Mouse (Mus musculus) embryo, embryonic 9.5 days (tissue): ENCODE measurements at regions not wholly inside any gene's neighbourhood (a gene's known extent, or its start where the extent isn't known, plus 50 kb on each side); places are given as distances from the start of the nearest gene placed in this dataset.

ENCODE experiments used
- DNase-seq: peaks from one replicate; pipeline ENCODE4 v3.0.0-alpha.2; 2017; ENCODE audit errors: extremely low spot score

DNA sequence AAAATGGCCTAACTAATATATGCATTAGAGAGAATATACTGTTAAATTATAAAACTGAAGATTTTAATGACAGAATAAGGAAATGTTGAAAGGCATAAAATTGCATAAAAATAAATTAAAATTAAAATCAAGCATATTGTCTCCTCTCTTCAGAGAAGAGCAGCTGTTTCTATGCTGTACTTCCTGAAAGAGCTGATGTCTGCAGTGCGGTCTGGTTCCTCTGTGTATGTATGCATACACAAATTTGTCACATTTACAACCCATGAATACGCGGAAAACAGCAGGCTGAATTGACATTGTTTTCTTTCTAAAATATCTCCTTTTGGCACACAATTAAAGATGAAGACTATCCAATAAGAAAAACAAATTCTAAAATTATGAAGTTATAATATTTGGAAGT lies 278.5 kb downstream of the Olfr1505 start:
- DNase-seq: no peak

DNA sequence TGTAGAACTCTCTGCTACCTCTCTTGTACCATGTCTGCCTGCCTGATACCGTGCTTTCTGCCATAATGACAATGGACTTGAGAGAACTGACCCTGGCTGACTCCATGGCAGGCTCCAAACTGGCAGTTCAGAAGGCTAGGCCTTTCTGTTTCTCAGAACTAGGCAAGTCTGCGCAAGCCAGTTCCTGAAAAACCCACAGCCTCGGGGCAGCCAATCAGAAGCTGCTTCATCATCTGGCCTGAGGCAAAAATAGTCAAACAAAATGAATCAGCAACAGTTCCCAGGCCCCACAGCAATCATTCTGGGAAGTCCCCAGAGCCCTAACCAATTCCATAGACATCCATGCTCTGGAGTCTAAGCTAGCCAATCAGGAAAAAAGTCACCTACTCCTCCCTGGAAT lies 284.5 kb downstream of the Olfr1505 start:
- DNase-seq: no peak

DNA sequence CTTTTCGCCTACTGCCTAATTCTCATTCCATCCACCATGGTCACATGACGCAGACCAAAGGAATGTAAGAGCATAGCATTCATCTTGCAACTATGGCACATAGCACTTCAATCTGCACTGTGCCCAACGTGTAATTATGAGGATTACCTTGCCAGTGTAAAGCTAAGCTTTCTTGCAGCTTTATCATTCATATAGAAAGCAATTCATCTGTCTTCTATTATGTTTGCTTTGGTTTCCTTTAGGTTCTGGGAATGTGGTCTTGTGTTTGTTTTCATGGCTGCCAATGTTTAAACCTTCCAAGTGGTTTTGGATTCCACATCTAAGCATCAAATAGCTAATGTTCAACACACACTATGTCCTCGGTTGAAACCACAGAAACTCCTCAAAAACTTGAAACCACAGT lies 307.2 kb downstream of the Olfr1505 start:
- no peak for DNase-seq

GRCm38 (mm10) chr19:14225061-14225696 lies 311.8 kb downstream of the Olfr1505 start:
- no peak for DNase-seq

GRCm38 (mm10) chr19:14225787-14226186 lies 312.5 kb downstream of the Olfr1505 start:
- DNase-seq: no peak

DNA sequence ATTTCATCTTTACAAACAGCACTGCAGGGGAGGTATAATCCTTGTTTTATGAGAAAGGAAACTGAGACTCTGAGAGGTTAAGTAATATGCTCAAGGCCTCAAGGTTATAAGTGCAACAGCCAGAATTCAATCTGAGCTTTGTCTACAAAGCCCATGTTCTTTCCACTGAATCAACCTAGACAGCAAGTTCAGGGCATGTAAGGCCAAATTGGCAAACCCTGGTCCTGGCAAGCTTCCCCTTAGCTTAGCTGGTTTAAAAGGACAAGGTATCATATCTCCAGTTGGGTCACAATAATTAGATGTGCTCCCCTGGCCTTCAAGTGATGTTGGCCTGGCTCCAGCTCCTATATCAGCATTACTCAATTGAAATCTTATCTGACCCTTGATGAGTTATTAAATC lies 313.2 kb downstream of the Olfr1505 start:
- DNase-seq: no peak

DNA sequence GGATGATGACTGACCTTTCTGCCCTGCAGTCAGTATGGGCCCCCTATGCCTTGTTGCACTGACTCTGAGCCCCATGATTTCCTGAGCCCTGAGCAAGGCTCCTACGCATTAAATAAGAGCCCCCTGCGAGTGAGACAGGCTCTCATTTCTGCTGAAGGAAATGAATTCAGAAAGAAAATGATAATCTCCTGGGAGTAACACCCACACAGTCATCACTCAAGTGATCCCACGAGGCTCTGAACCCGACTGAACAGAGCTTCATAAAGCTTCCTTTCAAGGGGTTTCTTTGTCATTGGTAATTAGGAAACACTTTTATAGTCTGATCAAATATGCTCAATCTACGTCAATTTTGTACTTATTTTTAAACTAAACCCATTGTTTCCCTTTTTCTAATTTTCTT lies 330.2 kb downstream of the Olfr1505 start:
- DNase-seq: no peak

- DNase-seq: no peak
These were observed 333.8 kb downstream of the Olfr1505 start for GRCm38 (mm10) chr19:14246973-14247614.

DNA sequence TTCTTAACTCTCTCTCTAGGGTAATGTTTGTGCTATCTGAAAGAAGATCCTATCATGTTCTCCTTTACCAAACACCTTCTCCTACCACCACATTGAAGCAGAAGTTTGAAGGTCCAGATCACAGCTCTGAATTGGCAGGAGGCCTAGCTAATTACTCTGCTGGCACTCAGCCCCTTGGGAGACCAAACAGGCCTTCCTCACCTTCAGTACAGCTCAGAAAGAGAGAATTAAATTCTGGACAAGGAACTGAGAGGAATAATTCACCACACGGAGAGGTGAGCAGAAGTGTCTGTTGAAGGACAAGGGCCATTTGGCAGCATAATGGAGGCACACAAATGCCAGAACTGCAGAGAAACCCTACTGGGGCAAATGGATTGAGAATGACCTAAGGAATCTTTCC lies 334.6 kb downstream of the Olfr1505 start:
- no peak for DNase-seq

GRCm38 (mm10) chr19:14258621-14259051 lies 339.2 kb downstream of the Tle4 start:
- DNase-seq: peak; percentile 28

- no peak for DNase-seq
These were observed 338.6 kb downstream of the Tle4 start for GRCm38 (mm10) chr19:14259223-14259622.

- DNase-seq: no peak
These were observed 308.5 kb downstream of the Tle4 start for GRCm38 (mm10) chr19:14289331-14289737.

DNA sequence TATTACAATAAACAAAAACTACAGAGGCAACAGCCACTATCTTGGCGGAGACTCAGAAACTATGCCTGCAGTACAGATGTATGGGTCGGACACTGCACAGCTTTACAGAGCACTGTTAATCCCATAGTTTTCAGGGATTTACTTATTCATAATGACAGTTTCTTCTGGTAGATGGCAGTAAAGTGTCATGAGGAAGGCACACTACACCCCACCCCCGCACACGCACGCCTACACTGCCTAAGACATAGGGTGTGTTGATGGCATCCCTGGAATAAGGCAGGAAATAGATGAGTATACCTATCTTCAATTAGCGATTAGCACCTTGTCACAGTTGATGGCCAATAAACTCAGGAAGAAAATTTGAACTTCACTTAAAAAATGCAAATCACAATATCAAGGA lies 306.9 kb downstream of the Tle4 start:
- DNase-seq: no peak

- DNase-seq: no peak
These were observed 304.7 kb downstream of the Tle4 start for GRCm38 (mm10) chr19:14293172-14293571.

DNA sequence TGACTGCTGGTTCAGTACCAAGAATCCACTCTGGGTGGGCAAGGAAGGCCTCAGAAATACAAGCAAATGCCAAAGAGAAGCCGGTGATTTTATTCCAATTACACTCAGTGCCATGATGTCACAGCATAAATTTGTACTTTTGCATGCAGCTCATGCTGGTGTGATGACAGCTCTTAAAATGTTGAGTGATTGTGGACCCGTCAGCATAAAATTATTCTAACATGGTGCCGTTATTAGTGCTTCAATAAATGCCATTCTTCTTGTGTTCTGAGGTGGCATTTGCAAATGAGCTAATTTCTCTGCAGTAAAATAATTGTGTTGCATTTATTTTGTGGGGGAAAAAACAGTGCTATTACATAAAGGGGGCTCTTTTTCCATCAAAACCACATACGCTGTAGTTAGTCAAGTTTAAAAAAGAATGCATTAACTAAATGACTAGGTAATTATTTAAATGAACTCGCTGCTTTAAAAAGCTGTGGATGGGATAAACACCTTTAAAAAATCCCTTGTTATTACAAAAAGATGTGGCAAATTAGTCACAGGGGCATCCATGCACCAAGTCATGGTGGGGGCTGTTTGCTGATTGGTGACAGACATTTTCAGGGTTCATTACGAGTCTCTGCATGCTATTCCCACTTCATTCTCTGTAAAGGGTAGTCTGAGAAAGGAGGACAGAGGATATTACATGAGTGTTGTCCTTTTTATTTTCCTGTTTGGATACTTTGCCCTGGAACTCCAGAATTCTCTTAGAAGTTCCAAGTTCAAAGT lies 296.5 kb downstream of the Tle4 start:
- DNase-seq: no peak

DNA sequence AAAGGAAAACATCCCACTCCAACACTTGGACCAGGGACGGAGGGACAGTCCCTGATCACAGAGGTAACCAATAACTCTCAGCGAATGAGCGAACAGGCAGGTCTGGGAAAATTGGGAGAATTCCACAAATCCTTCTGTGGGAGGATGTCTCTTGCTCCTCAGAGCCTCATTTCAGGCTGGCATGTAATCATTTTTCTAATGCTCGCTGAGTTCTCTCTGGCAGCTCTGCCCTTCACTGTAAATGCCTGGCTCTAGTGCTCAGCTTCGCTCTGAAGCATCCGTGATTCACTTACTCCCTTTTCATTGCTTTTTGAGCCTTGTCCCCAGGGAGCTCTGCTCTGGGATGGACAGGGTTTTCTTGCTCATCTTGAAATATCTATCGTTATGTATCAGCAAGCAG lies 283.6 kb downstream of the Tle4 start:
- no peak for DNase-seq

DNA sequence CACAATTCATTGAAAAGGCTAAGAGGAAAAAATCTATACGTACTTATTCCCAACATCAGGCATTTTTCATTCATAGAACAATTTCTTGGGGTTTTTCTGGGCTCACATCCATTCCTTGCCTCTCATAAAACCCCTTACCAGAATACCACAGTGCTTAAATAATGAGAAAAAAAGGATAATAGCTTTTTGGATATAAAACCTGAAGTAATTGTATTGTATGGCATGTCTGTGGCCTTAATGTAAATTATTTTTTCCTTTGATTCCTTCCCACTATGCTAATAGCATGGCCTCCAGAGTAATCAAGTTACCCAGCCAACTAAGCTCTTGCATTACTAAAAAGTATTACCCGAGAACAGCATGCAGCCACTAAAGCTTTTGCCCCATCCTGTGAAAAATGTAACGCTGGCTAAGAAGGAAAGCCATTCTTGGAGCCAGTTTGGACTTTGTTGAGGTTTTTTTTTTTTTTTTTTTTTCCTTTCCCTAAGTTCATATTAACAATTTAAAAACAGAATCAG lies 278.1 kb downstream of the Tle4 start:
- DNase-seq: no peak

DNA sequence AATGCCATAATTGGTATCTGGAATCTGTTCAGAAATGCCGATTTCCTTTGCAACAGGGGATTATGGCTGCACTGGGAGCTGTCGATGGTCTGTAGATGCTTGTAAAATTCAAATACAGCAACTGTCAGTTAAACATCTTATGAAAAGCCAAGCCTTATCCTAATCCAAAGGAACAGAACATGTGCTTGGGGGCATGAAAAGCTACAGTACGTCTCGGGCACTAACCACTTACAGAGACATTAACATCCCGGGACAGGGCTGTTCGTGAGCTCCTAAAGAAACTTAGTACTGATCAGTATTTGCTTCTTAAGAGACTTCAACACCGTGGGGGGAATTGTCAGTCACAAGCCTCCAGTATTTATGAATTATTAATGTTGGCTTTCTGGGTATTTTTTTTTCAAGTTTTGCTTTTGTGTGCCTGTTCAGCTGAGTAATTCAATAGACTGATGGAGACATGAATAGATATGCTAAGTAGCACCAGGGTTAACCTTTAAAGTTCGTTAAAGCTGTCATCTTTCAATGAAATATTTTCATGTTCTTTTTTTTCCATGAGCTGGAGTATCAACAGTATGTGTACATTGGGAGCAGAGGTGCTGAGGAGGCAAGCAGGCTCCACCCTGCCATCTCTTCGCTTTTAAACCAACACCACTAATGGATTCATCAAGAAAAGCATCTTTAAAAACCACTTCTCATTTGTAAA lies 272.3 kb downstream of the Tle4 start:
- DNase-seq: no peak

- peak; percentile 13 for DNase-seq
These were observed 264.5 kb downstream of the Tle4 start for GRCm38 (mm10) chr19:14333041-14334012.

DNA sequence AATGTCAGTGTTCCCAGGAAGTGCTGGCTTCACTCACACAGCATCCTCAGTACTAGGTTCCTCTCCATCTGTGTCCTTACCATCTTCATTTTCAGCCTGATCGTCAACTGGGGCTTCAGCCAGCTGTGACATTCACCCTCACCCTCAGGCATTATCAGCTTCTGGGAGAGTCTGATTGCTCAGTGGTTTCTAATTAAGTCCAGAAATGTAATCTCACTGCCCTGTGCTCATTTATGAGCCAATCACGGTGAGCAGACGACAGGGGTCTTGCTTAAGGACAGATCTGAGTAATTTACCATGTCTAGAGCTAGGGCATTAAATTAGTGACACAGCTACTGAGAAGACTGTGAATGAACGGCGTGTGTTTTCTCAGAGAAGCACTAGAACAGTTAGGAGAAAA lies 260.8 kb downstream of the Tle4 start:
- no peak for DNase-seq

DNA sequence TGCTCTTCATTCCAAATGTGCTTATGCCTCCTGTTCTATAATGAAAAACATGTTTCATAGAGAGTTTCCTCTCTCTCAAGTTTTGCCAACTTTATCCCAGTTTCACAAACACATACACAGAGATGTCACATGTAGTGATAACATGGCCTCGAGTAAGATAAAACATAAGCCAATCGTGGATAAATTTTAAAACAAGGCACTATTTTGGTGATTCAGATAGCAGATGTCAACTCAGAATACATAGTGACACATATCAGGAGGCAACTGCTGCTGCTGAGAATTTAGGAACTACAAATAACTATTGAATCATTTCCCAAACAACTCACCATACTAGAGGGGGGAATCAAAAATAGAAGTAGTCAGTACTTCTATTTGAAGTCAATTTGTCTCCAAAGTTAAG lies 257.1 kb downstream of the Tle4 start:
- DNase-seq: no peak
